Mouse (Mus musculus): Measurements from ENCODE around the gene Tars2.

DNA sequence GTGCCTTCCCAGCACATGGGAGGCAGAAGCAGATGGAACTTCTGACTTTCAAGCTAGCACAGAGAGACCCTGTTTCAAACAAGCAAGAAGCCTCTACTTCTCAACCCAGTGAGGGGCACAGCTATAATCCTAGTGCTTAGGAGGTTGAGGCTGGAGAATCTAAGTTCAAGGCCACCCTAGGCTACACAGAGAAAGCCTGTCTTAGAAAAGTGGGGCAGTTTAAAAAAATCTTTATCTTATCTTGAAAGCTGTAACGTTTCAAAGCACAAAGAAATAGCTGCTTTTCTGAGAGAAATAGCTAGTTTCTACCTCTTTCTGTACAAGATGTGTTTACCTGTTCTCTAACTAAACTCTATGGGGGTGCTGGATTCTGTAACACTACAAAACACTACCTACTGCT, 46.7 kb upstream of the Tars2 start:
- no peak for TF ChIP-seq CTCF (IDR thresholded peaks at IDR 0.05; ENCODE audit: insufficient read depth, low read length)
- no peak for TF ChIP-seq POLR2A (IDR thresholded peaks at IDR 0.05; ENCODE audit: borderline replicate concordance, extremely low read depth, low read depth, low read length)
